Mouse (Mus musculus): ENCODE data around the gene Rad54l. TPM values are rescaled to one million over a fixed set of nuclear protein-coding genes. Genes with fewer than 3 reads are reported as not detected.
A peak's percentile ranks its signal among the peaks of the same experiment; 100 is the strongest.

Gene Rad54l
- total RNA-seq (2021), result 2.9 and 3.9 TPM in 2 replicates
- long read RNA-seq, partial matches to known transcripts, result 0 of 3 reads
- long read RNA-seq, other reads (novel, unspliced or antisense), result 2 of 3 reads

DNA sequence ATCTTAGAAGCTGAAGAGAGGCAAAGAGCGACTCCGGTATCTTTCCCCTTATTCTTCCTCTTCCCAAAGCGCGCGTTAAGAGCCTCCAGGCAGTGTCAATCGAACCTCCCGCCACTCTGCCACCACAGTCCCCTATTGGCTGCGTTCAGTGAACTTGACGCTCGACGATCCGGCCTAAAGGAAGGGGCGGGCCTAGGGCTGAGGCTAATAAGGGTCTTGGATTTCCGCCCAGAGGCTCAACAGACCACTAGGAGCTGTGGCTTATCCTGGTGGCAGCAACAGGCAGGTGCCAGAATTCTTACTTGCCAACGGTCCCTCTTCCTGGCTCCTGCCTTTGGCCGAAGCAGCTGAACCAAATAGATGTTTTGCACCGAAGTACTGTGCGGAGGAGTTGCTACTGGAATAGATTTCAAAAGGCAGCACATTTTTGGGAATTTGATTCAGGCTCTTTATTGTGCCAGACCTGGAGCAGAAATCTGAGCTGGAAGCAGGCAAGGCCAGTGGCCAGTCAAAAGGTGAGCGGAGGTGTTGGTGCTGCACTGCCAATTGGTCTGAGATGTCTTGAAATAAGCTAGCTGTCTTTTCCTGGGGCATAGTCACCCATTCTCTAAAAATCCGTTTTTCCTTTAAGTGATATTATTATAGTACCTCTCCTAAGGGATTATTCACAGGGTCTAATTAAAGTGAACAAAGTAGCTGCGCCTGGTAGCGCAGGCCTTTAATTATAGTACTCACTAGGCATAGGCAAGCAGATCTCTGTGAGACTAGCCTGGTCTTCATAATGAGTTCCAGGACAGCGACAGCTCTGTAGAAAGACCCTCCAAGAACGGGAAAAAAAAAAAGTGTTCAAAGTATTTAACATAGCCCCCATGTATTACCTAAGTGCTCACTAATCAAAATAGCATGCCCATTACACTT, at the start of gene Rad54l, which contains the start of gene Pomgnt1:
Gene Rad54l, minus strand, starts transcription at position 89 of the 918 bp plus-strand sequence.
Gene Pomgnt1, plus strand, starts transcription at position 239 of the 918 bp plus-strand sequence.
- peak; percentile 77 for DNase-seq

DNA sequence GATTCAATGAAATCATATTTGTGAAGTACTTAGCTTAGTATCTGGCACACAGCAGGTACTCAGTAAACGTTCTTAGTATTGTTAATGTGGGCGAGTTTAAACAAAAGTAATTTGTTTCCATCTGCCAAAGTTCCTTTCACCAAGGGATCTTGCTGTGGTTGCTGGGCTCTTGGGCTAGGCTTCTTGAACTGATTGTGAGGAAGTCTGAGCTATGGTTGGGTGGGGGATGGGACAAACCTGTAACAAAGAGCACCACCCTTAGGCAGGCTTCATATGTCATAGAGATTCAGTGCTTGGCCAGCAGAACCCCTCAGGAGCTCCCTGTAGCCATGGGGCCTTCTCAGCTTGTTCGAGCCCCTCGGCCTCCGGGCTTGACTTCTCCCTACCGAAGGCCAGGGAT, 49.6 kb upstream of the Rad54l start, which contains the start of the genes 1700042G07Rik and Gm49337:
Gene 1700042G07Rik, plus strand, starts transcription at position 301 of the 400 bp plus-strand sequence.
Gene Gm49337, plus strand, starts transcription at position 313 of the 400 bp plus-strand sequence.
- no peak for DNase-seq

DNA sequence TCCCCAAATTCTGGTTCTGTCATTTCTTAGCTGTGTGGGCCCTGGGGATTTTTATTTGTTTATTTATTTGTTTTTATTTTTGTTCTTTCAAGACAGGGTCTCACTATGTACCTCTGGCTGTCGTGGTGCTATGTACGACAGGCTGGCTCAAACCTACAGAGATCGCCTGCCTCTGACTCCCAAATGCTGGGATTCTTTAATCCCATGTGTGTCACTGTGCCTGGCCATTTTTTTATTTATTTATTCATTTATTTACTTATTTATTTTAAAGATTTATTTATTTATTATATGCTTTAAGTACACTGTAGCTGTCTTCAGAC, 45.8 kb upstream of the Rad54l start:
- DNase-seq, result no peak

DNA sequence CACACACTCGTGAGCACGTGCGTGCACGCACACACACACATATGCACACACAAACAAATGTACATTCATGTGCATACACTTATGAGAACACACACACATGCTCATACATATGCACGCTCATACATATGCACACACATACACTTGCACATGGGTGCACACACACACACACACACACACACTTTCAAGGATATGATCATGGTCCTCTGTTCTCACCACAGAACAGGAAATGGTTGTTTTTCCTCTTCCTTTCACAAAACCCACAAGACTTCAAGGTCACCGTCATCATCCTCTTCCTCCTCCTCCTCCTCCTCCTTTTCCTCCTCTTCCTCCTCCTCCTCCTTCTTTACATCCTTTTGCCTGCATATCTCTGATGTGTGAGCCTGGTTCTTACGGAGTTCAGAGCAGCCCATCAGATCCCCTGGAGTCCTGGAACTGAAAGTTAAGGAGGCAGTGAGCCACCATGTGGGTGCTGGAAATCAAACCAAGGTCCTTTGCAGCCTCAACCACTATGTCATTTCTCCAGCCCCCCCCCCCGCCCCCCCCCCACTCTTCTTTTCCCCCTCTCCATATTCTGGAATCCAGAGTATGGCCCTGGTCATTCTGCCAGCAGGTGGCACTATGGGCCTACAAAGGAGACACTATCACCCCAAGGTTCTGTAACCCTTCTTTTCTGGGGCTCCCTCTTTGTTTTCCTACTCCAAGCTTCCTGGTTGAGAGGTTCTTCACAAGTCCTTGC, 45.3 kb upstream of the Rad54l start:
- DNase-seq, result peak; percentile 80

DNA sequence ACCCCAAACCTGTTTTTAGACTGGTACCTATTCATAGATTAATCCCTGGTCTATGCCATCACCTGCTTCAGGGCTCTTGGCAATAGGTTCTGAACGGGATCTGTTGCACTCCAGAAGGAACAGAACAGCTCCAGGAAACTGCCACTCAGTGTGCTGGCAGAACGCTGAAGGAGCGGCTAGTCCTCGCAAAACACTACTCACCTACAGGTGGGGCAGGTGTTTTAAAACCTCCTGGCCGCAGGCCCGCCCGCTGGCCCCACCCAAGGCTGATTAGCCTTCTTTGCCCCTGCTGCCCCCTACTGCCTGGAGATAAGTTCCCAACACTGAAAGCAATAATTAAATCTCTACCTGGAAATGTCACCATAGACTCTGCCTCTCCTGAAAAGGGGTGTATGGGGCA, 43.9 kb upstream of the Rad54l start, which contains the start of gene Tspan1:
Gene Tspan1, minus strand, starts transcription at position 198 of the 400 bp plus-strand sequence.
- no peak for DNase-seq

DNA sequence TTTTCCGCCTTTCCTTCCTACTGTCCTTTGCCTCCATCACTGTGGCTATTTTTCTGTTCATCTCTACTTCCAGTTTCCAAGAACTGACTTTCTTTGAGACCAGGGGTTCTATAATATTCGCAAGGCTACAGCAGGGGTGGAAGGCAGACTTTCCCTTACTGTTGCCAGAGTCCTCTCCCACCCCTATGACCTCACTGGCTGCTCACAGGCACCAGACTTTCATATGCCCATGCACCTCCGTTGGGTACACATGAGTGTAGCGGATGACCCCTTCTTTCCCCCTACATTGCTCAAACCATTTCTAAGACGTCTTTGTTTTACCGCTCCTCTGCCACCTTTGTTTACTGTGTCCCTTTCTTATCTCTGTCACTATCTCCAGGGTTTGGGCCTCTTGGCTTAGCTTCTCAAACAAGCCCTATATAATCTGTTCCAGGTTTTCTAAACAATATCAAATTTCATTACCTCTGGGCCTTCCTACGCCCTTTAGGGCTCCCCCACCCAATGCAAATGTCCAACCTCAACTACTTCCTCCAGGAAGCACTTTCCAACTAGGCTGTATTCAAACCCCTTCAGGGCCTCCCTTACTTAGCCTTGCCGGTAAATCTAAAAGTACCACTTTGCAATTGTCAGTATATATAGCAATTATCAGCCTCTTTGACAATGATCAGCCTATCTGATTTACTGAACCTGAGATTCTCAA, 42.4 kb upstream of the Rad54l start:
- DNase-seq, result no peak

DNA sequence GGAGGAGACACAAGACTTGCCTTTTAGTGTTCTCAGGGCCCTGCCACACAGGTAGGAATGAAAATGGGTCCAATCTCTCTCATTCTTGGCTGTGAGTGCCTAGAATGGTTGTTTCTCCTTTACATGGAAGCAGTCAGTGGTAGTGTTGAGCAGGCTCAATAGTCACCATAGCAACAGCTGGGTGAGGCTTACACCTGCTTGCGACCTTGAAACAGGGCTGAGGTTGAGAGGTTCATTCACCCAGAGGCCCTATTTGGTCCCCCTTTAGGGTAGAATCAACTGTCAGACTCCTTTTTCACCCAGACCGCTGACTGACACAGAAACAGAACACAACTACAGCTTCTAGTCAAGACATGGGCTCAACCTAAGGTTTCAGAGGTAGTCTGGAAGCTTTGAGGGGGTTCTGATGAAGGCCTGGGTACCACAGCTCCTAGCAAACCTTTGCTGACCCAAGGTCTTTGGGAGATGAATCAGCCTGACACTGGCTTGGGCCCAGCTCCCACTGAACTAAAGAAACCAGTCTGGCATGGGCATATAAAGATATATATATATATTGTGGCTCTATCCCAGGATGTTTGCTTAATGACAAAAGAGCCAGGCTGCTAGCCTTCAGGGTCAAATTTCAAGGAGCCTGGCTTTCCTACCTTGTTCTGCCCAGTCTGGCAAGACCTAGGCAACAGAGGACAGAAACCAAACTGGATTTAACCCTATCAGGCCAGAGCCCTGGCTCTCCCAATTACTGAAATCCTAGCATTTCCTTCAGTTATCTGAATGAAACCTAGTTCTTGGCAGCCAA, 41.5 kb upstream of the Rad54l start:
- DNase-seq, result no peak

DNA sequence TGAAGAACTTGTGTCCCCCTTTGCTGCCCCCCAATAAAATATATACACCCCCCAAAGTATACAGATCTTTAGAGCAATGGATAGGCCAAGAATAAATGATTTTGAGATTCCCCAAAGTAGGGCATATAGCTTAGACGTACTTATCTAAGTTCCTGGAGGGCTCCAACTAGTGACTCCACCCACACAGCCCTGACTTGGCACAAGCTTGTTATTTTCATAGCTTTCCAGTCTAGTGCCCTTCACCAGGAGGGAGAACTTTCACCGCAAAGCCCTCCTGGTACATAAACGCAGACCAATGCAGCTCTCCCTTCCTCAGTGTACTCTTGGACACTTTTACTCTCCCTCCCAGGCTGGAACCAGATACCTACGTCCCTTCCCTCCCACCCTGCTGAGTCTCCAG, 38.7 kb upstream of the Rad54l start:
- no peak for DNase-seq

DNA sequence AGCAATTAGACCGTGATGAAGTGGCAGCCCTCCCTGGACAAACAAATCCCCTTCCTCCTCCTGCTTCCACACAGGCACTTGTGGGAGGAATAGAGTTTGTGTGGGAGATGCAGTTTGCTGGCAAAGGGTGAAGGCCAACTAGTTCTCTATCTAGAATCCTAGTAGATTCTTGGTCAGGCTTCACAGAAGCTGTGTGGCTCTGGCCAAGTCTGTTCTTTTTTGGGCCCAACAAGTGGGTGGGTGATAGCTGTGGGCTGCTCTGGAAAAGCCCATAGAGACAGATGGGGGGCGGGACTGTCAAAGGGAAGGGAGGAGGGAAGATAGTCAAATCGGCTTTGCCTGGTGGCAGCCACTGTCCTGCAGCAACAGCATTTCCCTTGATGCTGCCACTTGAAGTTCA, 37.3 kb upstream of the Rad54l start:
- no peak for DNase-seq

DNA sequence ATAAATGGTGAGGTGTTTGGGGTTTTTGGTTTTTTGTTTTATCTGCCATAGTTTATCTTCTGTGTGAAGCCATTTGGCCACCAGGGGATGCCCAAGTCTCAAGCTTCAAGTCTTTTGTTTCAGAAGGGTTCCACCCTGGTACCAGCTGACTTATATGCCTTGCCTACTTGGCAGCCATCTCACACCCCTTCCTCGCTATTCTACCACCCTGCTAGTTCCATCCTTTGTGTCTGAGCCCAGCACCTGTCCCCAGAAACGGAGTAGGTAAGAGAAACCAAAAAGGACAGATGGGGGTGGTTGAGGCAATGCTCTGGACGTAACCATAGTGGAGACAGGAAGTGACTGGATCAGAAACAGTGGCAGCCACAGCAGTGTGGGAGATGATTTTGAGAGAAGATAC, 36.4 kb upstream of the Rad54l start:
- DNase-seq, result no peak

DNA sequence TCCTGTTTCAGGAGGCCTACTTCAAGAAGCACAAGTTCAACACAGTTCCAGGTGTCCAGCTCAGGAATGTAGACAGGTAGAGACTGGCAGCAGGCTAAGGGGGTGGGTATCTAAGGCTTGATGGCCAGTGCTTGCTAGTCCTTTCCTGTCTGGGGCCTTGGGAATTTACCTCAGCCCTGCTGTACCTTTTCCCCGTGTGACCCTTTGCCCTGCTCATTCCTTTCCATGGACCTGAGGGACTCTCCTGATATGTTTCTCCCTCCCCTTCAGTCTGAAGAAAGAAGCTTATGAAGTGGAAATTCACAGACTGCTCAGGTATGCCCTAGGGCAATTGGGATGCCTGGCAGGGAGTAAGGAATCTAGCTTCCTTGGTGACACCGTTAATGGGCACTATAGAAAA, 34.4 kb upstream of the Rad54l start:
- no peak for DNase-seq

DNA sequence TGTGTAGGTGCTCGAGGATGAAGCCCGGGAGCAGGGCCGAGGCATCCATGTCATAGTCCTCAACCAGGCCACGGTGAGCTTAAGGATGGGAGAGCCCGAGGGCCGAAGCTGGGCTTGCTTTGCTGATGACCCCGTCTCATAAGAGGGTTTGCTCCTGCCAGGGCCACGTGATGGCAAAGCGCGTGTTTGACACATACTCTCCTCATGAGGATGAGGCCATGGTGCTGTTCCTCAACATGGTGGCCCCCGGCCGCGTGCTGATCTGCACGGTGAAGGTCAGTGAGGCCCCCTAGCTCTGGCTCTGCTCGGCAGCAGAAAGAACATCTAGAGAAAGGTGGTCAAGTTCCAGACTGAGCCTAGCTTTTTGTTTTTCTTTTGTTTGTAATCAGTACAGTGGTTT, 29.2 kb upstream of the Rad54l start:
- DNase-seq, result no peak

DNA sequence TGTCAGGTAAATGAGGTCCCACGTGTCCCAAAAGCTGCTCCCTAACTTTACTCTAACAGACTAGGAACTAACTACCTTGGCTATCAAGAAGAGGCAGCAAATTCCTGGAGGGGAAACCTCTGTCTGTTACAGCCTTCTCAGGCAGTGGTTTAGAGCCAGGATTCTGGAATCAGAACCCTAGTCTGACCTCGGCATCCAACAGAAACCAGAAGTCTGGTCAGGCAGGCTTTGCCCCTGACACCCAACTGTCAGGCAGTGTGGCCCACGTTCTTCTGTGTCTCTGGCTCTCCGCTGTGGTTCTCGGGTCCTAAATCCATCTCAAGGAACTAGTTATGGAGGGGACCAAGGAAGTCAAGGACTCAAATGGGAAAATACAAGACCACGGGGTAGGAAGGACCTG, 27.7 kb upstream of the Rad54l start, which contains the start of gene Lurap1:
Gene Lurap1, minus strand, starts transcription at position 101 of the 400 bp plus-strand sequence.
- no peak for DNase-seq

DNA sequence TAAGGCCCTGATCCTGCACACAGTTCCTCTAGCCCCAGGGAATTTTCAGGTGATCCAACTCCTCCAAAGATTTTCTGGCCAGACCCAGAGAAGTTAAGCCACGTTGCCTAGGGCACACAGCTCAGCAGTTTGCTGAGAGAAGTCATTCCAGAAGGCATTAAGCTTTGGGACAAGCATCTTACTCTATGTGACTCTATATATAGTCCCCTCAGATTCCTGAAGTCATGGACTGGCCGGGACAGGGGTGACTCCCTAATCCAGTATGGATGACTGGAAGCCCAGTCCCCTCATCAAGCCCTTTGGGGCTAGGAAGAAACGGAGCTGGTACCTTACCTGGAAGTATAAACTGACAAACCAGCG, 27.4 kb upstream of the Rad54l start:
- DNase-seq, result no peak

DNA sequence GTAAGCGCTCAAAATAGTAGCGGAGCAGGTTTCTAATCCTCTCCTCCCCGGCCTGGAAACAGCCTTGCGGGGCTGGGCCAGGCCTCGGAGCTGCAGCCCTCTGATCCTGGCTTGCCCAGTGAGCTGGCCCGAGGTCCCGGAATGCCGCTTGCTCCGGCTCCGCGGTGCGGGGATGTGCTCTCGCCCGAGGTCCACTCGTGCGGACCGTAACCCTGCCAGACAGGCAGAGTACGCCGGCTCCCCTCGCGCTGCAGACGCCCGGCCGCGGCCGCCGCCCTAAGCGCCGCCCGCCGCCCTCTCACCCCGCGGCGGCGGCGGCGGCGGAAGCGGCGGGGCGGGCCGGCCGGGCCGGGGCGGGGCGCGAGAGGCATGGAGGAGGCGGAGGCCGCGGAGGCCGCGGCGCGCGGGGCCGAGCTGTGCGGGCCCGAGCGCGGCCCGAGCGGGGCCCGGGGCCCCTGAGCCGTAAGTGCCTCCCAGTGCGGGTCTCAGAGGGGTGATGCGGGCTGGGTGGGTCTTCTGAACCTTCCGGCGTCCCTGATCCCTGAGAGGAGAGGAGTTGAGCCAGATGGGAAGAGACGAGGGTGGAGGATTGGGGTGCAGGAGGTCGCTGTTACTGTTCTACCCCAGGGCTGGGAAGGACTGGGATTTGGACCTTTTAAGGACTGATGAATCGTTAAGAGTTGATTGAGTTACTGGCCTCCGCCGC, 26.8 kb upstream of the Rad54l start:
- DNase-seq, result peak; percentile 85

DNA sequence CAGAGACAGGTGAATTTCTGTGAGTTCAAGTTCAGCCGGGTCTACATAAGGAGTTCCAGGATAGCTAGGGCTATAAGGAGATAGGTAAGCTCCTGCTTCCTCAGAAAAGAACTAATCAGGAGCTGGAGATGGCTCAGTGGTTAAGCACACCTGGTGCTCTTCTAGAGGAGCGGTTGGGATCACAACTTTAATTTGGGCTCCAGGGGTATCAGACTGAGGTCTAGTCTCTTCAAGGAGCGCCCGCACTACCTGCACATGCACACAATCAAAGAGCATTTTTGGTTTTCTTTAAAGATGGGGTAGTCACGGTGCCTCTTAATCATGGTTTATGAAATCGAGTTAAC, 26.3 kb upstream of the Rad54l start:
- no peak for DNase-seq

DNA sequence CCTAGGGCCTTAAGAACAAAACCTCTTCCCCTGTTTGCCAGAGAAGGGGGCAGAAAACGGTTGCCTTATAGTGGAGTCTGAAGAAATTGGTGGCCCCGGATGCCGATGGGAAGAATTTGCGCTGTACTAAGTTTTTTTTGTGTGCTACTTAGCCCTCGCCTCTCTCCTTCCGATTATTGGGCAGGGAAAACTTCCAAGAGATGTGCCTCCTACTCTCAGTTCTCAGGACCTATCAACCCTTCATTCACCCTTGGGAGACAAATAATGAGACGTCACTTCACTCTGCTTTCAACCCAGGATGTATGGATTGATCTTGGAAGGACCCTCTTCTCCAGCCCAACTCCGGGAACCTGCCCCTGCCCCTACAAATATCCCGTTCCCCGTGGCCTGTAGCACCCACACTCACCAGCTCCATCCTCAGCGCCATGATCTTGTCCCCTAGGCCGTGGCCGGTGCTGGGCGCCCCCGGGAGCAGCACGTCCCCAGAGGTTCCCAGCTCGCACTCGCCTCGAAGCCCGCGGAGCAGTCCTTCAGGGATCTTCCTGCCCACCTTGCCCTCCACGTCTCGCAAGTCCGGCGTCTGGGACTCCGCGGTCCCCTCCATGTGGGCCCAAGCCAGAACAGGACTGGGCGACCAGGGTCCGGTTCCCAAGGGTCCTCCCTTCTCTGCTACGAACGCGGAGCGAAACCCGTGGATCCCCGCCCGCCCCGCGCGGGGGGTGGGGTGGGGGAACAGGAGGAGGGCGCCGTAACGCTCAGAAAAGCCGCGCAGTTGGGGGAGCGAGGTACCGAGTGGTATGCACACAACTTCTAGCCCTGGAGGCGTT, 20.6 kb upstream of the Rad54l start:
- peak; percentile 81 for DNase-seq

DNA sequence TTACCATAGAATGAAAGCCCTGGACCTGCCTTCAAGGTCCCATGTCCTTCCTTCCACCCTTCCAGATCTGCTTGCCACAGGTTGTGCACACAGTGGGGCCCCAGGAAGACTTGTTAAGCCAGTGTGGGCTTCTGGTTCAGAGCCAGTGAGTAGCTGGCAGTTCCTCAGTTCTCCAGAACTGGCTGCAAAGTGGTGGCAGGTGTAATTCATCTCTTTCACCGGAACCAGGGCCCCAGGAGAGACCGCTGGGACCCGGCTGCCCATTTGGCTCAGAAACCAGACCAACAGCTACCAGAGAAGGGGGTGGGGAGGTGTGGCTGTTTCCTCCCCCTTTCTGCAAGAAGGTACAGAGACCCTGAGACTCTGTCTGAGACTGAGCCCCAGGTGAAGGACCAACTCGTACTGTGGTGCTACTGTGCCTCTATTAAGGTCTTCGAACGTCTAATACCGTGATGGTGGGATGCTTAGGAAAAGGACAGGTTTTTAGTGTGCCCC, 19.9 kb upstream of the Rad54l start:
- peak; percentile 42 for DNase-seq

DNA sequence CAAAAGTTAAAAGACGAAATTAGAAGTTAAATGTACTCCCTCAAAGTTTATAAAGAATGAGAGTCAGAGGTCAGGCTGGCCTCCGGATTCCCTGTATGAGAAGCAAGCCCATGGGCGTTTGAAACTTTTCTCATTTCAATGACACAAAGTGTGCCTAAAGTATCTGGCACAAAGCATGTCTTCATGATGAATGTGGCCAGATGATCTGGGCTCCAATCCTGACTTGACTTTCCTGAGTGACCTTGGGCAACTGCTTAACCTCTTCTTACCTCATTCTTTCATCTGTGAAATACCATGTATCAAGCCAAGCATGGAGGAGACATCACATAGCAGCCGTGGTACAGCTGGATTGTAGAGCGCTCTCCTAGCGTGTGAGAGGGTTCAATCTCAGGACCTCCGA, 18.8 kb upstream of the Rad54l start:
- DNase-seq, result no peak

DNA sequence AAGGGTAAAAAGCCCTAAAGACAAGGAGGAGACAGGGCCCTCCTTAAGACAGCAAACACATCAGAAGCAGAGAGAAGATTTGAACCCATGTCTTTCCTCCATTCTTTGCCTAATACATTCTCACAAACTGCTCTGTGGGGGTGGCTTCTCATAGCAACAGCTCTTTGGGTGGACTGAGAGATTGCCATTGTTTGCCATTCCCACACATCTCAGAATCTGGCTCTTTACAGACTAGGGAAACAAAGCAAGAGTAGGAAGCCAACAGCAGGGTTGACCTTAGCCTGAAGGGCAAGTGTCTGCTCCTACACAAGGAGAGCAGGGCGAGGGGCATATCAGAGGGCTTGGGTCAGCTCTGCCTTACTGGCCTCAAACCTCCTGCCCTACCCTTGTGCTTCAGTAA, 18.2 kb upstream of the Rad54l start:
- no peak for DNase-seq

All from adrenal gland, postnatal 25 days (tissue).